Mouse (Mus musculus): Measurements from ENCODE around the gene Acat2.
A peak's percentile ranks its signal among the peaks of the same experiment; 100 is the strongest.
"Not testable (repeated sequence)": the region's sequence is repeated elsewhere in the genome, so short reads cannot be mapped to it uniquely, and the experiment has no call there.

The Acat2 gene

GRCm38 (mm10) chr17:12959377-12959776 is 1.2 kb downstream of the Acat2 start:
- DNase-seq (ENCODE audit: low spot score in 2 of 2): not testable (repeated sequence)

- no peak for DNase-seq (ENCODE audit: low spot score in 2 of 2)
Observed at GRCm38 (mm10) chr17:12956664-12957063, 3.9 kb downstream of the Acat2 start.

GRCm38 (mm10) chr17:12949669-12950068 is 10.9 kb downstream of the Acat2 start:
- no peak for DNase-seq (ENCODE audit: low spot score in 2 of 2)

GRCm38 (mm10) chr17:12942459-12943162 is 17.9 kb downstream of the Acat2 start:
- no peak for DNase-seq (ENCODE audit: low spot score in 2 of 2)

DNA sequence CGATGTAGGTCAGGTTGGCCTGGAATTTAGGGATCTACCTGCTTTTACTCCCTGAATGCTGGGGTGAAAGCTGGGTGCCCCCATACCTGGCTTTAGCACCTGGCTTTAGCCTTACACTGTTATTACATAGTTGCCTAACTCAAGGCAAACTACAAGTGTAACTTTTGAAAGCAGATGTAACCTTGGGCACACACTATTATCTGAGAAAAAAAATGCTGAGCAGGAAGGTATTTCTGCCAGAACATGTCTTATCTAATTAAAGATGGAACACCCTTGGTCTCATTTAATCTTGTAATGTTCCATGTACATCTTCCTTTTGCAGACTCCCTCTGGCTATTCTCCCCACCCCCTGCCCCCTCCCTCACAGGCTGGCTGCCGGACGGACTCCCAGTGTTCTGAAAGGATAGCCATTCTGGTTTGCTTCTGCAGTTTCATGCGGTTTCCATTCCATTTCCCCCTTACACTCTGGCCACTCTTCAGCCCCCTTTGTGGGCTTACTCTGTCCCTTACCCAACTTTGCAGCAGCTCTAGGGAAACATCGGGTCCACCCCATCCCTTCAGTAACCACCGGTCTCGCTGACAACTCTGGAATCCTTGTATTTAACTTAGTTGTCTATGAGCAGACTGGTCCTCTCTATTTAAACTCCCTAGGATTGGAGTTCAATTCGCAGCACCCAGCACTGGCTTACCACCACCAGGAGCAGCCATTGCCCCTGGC is 18.8 kb downstream of the Acat2 start:
- DNase-seq (ENCODE audit: low spot score in 2 of 2): no peak

- no peak for DNase-seq (ENCODE audit: low spot score in 2 of 2)
Observed at GRCm38 (mm10) chr17:12940151-12940805, 20.3 kb downstream of the Acat2 start, which contains the start of gene Acat3. Gene Acat3, minus strand, starts transcription at chr17:12940600.

DNA sequence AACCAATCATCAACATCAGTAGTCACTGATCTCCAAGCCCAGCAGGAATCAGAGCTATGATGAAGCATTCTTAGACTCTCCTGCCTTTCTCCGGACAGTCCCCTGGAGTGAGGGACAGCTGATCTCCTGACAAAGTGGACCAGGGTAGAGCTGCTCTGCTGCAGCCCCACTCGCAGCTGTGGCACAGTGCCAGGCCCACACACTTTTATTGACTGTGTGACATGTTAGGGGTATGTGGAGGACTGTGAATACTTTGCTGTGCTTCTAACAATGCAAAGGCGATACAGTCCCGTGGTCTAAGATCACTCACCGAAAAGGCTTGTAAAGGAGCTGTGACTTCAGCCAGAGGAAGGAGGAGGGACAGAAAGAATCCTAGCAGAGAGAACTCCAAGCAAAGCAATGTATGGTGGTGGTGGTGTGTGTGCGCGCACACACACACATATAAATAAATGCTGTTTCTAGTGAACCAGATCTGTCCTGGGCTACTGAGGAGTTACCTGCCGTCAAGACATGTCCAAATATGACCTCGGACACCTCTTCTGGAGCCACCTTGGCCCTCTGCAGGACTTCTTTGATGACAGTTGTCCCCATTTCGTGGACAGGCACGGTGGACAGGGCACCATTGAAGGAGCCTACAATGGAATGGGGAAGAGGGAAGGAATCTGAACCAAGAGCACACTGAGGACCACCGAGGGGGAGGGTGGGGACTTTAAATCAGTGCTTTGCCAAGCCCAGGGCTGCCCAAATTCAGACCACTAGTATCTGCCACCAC is 21.0 kb downstream of the Acat2 start:
- not testable (repeated sequence) for DNase-seq (ENCODE audit: low spot score in 2 of 2)

DNA sequence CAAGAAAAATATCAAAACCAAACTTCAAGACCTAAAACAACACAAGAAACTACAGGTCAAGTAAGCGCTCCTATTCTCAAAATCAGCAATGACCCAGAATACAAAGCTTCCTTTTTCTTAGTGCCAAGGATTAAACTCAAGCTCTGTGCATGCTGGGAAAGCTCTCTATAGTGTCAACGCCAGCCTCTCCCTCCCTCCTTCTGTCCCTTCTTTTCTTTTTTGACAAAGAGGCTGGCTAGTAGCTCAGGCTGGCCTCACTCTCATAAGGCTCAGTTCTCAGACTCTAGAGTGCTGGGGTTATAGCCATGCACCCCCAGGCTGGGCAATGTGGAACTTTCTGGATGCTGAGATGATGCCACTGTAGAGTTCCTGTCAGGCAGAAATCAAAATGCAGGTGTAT is 22.5 kb downstream of the Acat2 start:
- no peak for DNase-seq (ENCODE audit: low spot score in 2 of 2)

GRCm38 (mm10) chr17:12937412-12937970 is 23.1 kb downstream of the Acat2 start:
- DNase-seq (ENCODE audit: low spot score in 2 of 2): no peak

DNA sequence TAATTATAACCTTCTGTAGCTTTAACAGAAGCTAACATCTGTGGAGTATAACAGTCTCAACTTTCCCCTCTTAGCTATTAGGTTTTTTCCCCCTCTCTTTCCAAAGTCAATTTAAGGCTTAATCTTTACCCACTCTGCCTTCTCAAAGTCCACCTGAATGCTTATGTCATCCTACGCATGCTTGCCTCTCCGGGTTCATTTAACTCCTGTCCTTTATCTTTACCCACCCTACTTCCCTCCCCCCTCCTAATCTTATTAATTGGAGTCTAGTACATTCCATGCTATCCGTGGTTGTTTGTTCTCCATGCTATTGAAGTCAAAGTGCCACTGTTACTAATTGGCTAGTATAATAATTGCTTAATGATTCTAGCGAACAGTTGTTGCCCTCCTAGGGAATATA is 24.8 kb downstream of the Acat2 start:
- no peak for DNase-seq (ENCODE audit: low spot score in 2 of 2)

DNA sequence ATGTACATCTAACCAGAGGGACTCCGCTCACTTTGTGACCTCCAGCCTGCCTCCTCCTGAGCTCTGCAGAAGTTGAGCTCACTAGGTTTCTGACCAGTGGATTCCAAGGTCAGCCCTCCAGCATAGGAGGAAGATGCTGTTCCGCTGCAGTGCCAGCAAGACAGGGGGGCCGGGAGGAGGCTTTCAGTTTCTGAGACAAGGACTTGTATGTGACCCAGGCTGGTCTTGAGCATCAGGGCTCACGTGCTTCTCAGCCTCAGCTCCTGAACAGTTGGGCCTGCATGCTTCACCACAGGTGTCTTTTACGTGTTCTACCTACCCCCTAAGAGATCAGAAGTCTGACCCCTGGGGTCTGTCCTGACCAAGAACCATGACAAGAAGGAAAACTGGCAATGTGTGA is 29.0 kb downstream of the Acat2 start:
- not testable (repeated sequence) for DNase-seq (ENCODE audit: low spot score in 2 of 2)

DNA sequence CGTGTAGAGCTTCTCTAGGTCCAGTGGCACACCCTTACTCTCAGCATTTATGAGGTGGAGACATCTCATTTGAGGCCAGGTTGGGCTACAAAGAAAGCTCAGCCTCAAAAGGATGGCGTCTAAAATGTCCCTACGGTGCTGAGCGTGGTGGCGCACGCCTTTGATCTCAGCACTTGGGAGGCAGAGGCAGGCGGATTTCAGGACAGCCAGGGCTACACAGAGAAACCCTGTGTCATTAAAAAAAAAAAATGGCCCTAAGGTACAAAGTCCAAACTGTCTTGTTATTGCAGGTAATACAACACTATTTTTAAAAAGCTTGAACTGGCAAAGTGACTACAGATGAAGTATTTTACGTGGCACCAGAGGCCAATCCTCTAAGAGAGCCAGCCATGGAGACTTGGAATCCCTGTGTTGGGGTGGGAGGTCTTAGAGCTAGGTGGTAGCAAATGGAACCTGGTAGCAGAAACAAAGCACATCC is 34.8 kb downstream of the Acat2 start:
- DNase-seq (ENCODE audit: low spot score in 2 of 2): no peak

- no peak for DNase-seq (ENCODE audit: low spot score in 2 of 2)
Observed at GRCm38 (mm10) chr17:12925001-12925400, 35.5 kb downstream of the Acat2 start.

DNA sequence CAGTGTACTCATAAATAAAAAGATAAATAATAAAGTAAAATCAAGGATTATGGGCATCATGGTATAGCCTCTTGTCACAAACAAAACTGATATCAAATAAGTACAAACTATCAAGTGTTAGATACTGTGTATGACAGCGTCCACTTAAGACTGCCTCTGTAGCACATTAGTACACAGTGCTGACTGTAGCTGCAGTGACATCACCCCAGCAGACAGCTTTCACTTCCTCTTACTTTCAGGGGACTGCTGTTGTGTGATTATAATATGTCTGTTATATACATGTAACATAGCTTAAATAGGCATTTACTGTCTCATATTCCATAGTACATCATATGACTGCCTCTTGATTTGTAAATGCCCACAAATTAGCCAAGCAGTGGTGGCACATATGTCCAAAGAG is 39.5 kb downstream of the Acat2 start:
- DNase-seq (ENCODE audit: low spot score in 2 of 2): no peak

DNA sequence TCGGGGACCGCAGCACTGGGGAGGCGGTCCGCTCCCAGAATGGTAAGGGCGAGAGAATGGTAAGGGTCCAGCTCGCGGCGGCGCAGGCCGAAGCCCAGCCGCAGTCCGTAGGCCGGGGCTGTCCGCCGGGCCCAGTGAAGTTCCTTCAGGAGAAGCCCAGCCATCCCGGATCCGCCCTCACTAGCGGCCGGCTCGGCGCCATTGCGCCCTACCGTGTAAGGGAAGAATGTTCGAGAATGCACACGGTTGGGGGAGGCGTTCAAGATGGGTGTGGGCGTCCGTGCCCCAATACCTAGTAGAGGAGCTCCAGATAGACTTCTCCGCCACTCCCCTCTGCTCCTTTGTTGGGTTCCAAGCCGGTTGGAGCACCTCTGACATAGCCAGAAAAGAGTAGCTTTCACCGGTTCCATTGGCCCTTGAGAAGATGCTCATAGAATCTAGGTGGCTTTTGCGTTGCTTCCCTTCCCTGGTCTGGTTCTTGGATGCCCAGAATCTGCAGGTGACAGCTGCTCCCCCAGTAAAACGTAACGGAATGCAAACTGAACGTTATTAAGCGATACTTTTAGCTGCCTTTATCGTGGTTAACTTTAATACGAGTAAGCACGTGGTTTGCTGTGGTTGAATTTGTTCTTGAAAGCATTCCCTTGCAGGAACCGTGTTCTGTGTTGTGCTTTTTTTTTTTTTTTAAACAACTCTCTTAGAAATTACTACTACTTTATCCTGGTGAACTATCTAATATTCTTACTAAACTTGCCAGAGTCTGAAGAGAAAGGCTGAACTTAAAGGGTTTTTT is 43.8 kb downstream of the Acat2 start:
- DNase-seq (ENCODE audit: low spot score in 2 of 2): peak in 1 of 2 experiments; percentile 53

- peak; percentile 94 to 99 for DNase-seq (ENCODE audit: low spot score in 2 of 2)
Observed at GRCm38 (mm10) chr17:12915881-12916583, 44.5 kb downstream of the Acat2 start, which contains the start of gene Mrpl18. Gene Mrpl18, minus strand, starts transcription at chr17:12916345.

GRCm38 (mm10) chr17:12915488-12915880 is 45.1 kb downstream of the Acat2 start, which contains the start of gene Tcp1:
Gene Tcp1, plus strand, starts transcription at chr17:12915701.
- no peak for DNase-seq (ENCODE audit: low spot score in 2 of 2)

GRCm38 (mm10) chr17:12910391-12910790 is 50.2 kb downstream of the Acat2 start:
- DNase-seq (ENCODE audit: low spot score in 2 of 2): no peak

DNA sequence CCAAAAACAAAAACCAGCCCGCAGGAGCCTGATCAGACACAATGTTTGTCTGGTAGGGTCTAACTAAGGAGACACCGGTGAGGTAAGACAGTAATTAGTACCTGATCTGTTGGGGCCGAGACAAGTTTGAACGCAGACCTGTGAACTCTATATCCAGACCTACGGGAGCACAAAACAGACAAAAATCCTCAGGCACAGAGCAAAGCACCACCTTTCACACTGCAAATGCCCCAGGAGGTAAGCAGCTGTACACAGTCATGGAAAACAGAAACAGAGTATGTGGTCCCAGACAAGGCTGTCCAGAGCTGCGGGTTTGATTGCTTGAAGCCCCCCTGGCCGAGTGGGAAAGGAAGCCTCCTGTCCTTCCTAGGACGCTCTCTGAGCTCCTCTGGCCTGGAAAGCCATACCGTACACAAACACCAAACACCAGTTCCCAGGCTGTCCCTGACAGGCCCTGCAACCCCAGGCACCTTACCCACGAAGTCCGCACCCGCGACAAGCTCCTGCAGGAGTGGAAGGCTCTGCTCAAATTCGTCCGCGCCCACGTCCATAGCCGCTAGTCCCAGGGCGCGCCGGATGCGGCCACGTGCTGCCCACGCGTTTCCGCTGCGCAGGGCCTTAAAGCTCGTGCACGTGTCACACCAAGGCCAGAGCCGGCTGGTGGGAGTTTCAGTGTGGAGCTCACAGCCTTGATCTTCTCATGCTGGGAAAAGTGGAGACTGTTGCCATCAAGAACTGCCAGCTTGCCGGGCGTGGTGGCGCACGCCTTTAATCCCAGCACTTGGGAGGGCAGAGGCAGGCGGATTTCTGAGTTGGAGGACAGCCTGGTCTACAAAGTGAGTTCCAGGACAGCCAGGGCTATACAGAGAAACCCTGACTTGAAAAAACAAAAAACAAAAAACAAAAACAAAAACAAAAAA is 50.9 kb downstream of the Acat2 start, which contains the start of gene Pnldc1:
Gene Pnldc1 (minus strand): TSS at position 870 of the 920 bp plus-strand sequence.
- DNase-seq (ENCODE audit: low spot score in 2 of 2): no peak
